Mouse (Mus musculus): ENCODE measurements around the gene Olfr124.

DNA sequence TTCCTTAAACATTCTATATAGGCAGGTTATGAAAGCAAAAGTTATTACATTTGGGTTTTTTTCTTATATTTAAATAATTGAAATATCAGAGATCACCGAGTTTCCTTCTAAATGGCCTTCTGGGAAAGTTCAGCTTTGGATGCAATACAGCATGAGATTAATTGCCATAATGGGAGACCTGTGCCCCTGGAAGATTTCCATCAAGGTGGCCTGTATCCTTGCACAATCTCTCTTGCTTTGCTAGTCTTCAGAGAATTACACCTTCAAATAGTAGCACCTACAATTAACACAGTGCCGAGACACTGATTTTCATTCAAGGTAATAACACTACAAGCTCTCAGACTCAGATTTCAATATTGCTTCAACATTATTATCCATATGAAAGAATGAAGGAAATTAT is 6.5 kb upstream of the Olfr124 start, which contains the start of gene Olfr123:
- TF ChIP-seq CTCF (IDR thresholded peaks at IDR 0.05; ENCODE audit: low read depth): no peak
- no peak for TF ChIP-seq EP300 (IDR thresholded peaks at IDR 0.05; ENCODE audit: low read depth)

Data from liver, embryonic 14.5 days (tissue).